Mouse (Mus musculus) 3T3-L1 (cell line): ENCODE results near the gene Ryr2.
A peak's percentile ranks its signal among the peaks of the same experiment; 100 is the strongest.
"Not testable (repeated sequence)": the region's sequence is repeated elsewhere in the genome, so short reads cannot be mapped to it uniquely, and the experiment has no call there.

Source experiments
- DNase-seq: peaks from one replicate; pipeline ENCODE4 v3.0.0-alpha.2; 2015; ENCODE audit warnings: low read depth, low spot score

Gene Ryr2

DNA sequence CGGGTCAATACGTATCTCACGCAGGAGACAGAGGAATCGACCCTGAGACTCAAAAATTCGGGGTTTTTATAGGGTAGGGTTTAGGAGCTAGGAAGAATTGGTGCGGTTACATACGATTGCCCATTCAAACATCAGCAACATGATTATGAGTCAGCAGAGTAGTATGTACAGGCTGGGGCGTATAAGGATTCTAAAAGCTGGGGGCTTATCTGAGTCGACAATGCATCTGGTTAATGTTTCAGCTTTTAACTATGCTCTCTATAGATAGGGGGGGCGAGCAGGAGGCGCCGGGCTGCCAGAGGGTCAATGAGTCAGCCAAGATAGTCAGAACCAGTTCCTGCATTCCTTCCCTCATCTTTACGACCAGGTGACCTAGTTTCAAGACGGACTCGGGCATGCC lies 557.6 kb downstream of the Ryr2 start:
- DNase-seq: not testable (repeated sequence)

DNA sequence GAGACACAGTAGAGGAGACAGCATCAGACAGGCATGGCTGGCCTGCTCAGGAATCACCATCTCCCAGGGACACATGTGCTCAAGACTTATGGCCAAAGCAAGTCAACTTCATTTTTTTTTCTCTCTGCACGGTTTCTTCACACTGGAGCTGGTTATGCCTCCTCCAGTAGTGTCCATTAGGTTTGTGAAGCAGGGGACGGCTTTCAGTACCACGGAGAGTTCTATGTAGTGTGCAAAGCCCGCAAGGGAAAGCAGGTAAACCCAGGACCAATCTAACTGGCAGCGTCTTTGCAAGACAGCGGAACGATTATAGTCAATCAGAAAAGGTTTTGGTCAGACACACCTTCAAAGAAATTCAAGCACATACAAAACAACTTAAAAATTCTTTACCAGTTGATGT lies 560.9 kb downstream of the Ryr2 start:
- DNase-seq: peak; percentile 2

DNA sequence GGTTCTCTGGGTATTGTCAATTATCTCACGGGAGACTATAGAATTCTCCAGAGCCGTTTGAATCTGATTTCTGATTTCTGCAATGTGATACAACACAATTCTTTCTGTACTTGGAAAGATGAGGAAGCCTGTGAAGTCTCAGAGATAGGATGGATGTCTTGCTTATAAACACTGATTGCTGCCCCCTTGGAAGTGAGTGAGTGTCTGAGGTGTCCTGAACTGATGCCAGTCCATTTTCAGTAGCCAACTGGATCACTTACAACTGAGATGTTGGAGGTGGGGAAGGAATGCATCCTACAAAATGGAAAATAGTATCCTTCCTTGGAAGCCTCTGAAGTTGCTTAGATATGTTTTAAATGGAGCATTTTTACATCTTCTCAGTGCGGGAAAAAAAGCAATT lies 564.2 kb downstream of the Ryr2 start:
- DNase-seq: no peak

DNA sequence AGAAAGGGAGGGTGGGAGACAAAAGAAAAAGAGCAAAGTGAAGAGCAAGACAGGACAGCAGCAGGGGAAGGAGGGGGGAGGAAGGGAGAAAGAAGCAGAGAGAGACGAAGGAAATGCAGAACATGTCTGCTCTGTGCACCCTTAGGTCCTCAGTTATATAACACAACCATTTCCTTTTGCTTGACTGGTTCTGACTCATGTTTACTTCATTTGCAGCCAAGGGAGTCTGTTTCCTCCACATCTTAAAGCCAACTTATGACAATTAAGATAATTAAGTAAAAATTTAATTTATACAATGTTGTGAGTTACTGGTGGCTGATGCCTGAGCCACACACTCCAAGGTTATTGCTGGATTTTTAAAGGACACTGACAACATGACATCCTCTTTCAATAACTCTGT lies 569.9 kb downstream of the Ryr2 start:
- DNase-seq: no peak

- no peak for DNase-seq
Measured at GRCm38 (mm10) chr13:11535874-11536273, 570.9 kb downstream of the Ryr2 start.

GRCm38 (mm10) chr13:11533265-11533664 lies 573.5 kb downstream of the Ryr2 start:
- DNase-seq: no peak

GRCm38 (mm10) chr13:11532014-11532890 lies 574.5 kb downstream of the Ryr2 start:
- DNase-seq: no peak

DNA sequence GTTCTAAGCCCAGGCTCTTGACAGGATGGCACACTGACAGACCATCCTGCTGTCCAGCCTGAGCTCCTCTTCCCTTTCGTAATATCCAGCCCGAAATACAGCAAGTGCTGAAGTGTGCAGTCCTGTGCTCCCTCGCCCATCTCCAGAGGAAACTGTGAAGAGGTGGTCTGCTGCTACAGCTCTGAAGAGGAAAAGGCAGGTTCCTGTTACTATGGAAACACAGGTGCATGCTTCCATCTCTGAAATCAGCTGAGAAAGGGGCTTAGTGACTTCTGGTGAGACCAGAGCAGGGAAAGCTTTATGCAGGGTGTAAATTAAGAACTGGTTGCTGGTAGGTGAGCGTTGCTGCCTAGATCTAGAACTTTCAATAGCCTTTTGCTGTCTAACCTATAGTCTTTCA lies 583.1 kb downstream of the Ryr2 start:
- no peak for DNase-seq

- no peak for DNase-seq
Measured at GRCm38 (mm10) chr13:11520765-11521164, 586.0 kb downstream of the Ryr2 start.

- no peak for DNase-seq
Measured at GRCm38 (mm10) chr13:11511540-11512177, 595.1 kb downstream of the Ryr2 start.
